Mouse (Mus musculus) erythroblast, embryonic 14.5 days (primary cell): ENCODE results near the gene Dennd4b.

Experiments
- GATA1 ChIP-seq: IDR thresholded peaks from 2 replicates; pipeline ENCODE4 v1.6.1; 2012; ENCODE audit warnings: low read length, inconsistent platforms, mixed read lengths
- TAL1 ChIP-seq: IDR thresholded peaks from 3 replicates; pipeline ENCODE4 v1.6.1; 2012; ENCODE audit warnings: low read length, inconsistent platforms, mixed read lengths

GRCm38 (mm10) chr3:90323119-90323518, 58.1 kb downstream of the Dennd4b start:
- TF ChIP-seq GATA1 (no peak), TAL1 (no peak)
